Mouse (Mus musculus): ENCODE results near the gene Coro1c.

The Coro1c gene

GRCm38 (mm10) chr5:113829566-113830291 lies 78.8 kb downstream of the Coro1c start:
- DNase-seq (ENCODE audit: low read depth, low spot score) = peak; percentile 52

GRCm38 (mm10) chr5:113828481-113828880 lies 80.1 kb downstream of the Coro1c start:
- DNase-seq (ENCODE audit: low read depth, low spot score) = peak; percentile 70

GRCm38 (mm10) chr5:113827991-113828411 lies 80.6 kb downstream of the Coro1c start:
- DNase-seq (ENCODE audit: low read depth, low spot score) = peak; percentile 66

- DNase-seq (ENCODE audit: low read depth, low spot score) = peak; percentile 48
These were observed 81.9 kb downstream of the Coro1c start for GRCm38 (mm10) chr5:113826619-113827018.

GRCm38 (mm10) chr5:113825558-113825957 lies 83.0 kb downstream of the Coro1c start:
- peak; percentile 76 for DNase-seq (ENCODE audit: low read depth, low spot score)

- DNase-seq (ENCODE audit: low read depth, low spot score) = peak; percentile 75
These were observed 84.3 kb downstream of the Coro1c start for GRCm38 (mm10) chr5:113824228-113824627.

GRCm38 (mm10) chr5:113818572-113818971 lies 90.0 kb downstream of the Coro1c start:
- no peak for DNase-seq (ENCODE audit: low read depth, low spot score)

GRCm38 (mm10) chr5:113815638-113816152 lies 92.9 kb downstream of the Coro1c start:
- DNase-seq (ENCODE audit: low read depth, low spot score) = peak; percentile 88

- no peak for DNase-seq (ENCODE audit: low read depth, low spot score)
These were observed 93.5 kb downstream of the Coro1c start for GRCm38 (mm10) chr5:113815041-113815389.

- peak; percentile 74 for DNase-seq (ENCODE audit: low read depth, low spot score)
These were observed 94.2 kb downstream of the Coro1c start for GRCm38 (mm10) chr5:113814111-113815040.

- peak; percentile 79 for DNase-seq (ENCODE audit: low read depth, low spot score)
These were observed 95.0 kb downstream of the Coro1c start for GRCm38 (mm10) chr5:113813608-113814007.

- no peak for DNase-seq (ENCODE audit: low read depth, low spot score)
These were observed 95.9 kb downstream of the Coro1c start for GRCm38 (mm10) chr5:113812638-113813037.

GRCm38 (mm10) chr5:113811824-113812420 lies 96.6 kb downstream of the Coro1c start:
- peak; percentile 57 for DNase-seq (ENCODE audit: low read depth, low spot score)

- DNase-seq (ENCODE audit: low read depth, low spot score) = no peak
These were observed 98.4 kb downstream of the Coro1c start for GRCm38 (mm10) chr5:113810111-113810510.

- DNase-seq (ENCODE audit: low read depth, low spot score) = no peak
These were observed 100.4 kb downstream of the Coro1c start for GRCm38 (mm10) chr5:113808177-113808576.

- no peak for DNase-seq (ENCODE audit: low read depth, low spot score)
These were observed 100.8 kb downstream of the Coro1c start for GRCm38 (mm10) chr5:113807712-113808111.

GRCm38 (mm10) chr5:113806414-113806813 lies 102.1 kb downstream of the Coro1c start:
- no peak for DNase-seq (ENCODE audit: low read depth, low spot score)

GRCm38 (mm10) chr5:113805301-113805700 lies 103.3 kb downstream of the Coro1c start:
- no peak for DNase-seq (ENCODE audit: low read depth, low spot score)

- no peak for DNase-seq (ENCODE audit: low read depth, low spot score)
These were observed 104.1 kb downstream of the Coro1c start for GRCm38 (mm10) chr5:113804395-113804966.

- no peak for DNase-seq (ENCODE audit: low read depth, low spot score)
These were observed 108.3 kb downstream of the Coro1c start, which contains the start of gene Tmem119 for GRCm38 (mm10) chr5:113800280-113800679. Gene Tmem119 (minus strand): TSS chr5:113800516.

GRCm38 (mm10) chr5:113799691-113800090 lies 108.9 kb downstream of the Coro1c start:
- DNase-seq (ENCODE audit: low read depth, low spot score) = no peak

All from CD4-positive, CD25-positive, alpha-beta regulatory T cell, adult 2 months (primary cell).